Mouse (Mus musculus) testis, adult 2 months (tissue): ENCODE measurements around the gene Sptssa. TPM values are rescaled to one million over a fixed set of nuclear protein-coding genes. Genes with fewer than 3 reads are reported as not detected.

Experiments used
- H3K27ac ChIP-seq: fragments of 200-500 bp; 2 replicates; pipeline ENCODE4 v1.5.1; 2012; ENCODE audit warnings: low read depth, low read length; ENCODE audit not compliant: control insufficient read depth, insufficient read depth
- H3K27me3 ChIP-seq: fragments of 200-500 bp; 2 replicates; pipeline ENCODE4 v1.6.1; 2012; ENCODE audit warnings: mild to moderate bottlenecking, low read length, moderate library complexity; ENCODE audit not compliant: control insufficient read depth, insufficient read depth
- H3K36me3 ChIP-seq: fragments of 200-500 bp; 2 replicates; pipeline ENCODE4 v1.6.1; 2012; ENCODE audit warnings: mild to moderate bottlenecking, low read length; ENCODE audit not compliant: control insufficient read depth, insufficient read depth
- H3K4me1 ChIP-seq: fragments of 200-500 bp; 2 replicates; pipeline ENCODE4 v1.6.1; 2012; ENCODE audit warnings: low read length; ENCODE audit not compliant: control insufficient read depth, insufficient read depth
- H3K4me3 ChIP-seq: fragments of 200-500 bp; 2 replicates; pipeline ENCODE4 v1.5.1; 2012; ENCODE audit warnings: low read depth, mild to moderate bottlenecking, low read length, moderate library complexity, mixed read lengths; ENCODE audit not compliant: control insufficient read depth
- CTCF ChIP-seq: fragments of 200-500 bp; IDR thresholded peaks from 2 replicates; pipeline ENCODE4 v1.5.1; 2012; ENCODE audit warnings: low read depth, mild to moderate bottlenecking, inconsistent platforms, low read length, moderate library complexity; ENCODE audit not compliant: control insufficient read depth, insufficient read depth, insufficient replicate concordance
- POLR2A ChIP-seq: fragments of 200-500 bp; IDR thresholded peaks from 2 replicates; pipeline ENCODE4 v1.6.1; 2012; ENCODE audit warnings: low read depth, mild to moderate bottlenecking, inconsistent platforms, low read length, moderate library complexity; ENCODE audit not compliant: control insufficient read depth
- polyA plus RNA-seq: library from polyadenylated mRNA; depleted of rRNA; stranded (reverse); fragments of >200 nt; gene quantifications from 2 replicates; pipeline ENCODE4 v1.2.3, GENCODE M21; 2012; rRNA removed

Gene Sptssa
- polyA plus RNA-seq, 1 experiment, result 25.1 TPM

- TF ChIP-seq POLR2A, result no peak
- no peak for TF ChIP-seq CTCF
- Histone ChIP-seq H3K4me1 (peaks cover 2% of the 10 kb centered on the region; the same call in 1 of the 2 replicates), H3K36me3 (no peaks in the 10 kb centered on the region), H3K27me3 (no peaks in the 10 kb centered on the region), H3K27ac (no peak overlapping the region), H3K4me3 (no peak overlapping the region)
Observed at GRCm38 (mm10) chr12:54605203-54605602, 51.2 kb downstream of the Sptssa start.

- no peak for TF ChIP-seq POLR2A
- TF ChIP-seq CTCF, result no peak
- no peaks in the 10 kb centered on the region for H3K27me3 ChIP-seq
Observed at GRCm38 (mm10) chr12:54603542-54604167, 52.7 kb downstream of the Sptssa start.

GRCm38 (mm10) chr12:54600482-54600881, 55.9 kb downstream of the Sptssa start:
- no peaks in the 10 kb centered on the region; the same call in 1 of the 2 replicates for H3K4me1 ChIP-seq
- TF ChIP-seq CTCF (no peak), POLR2A (no peak)
- no peak overlapping the region for H3K4me3 ChIP-seq
- H3K27ac ChIP-seq, result no peak overlapping the region
- no peaks in the 10 kb centered on the region for H3K36me3 ChIP-seq
- no peaks in the 10 kb centered on the region for H3K27me3 ChIP-seq

More at GRCm38 (mm10) chr12:54603542-54604167, 52.7 kb downstream of the Sptssa start:
- Histone ChIP-seq H3K36me3 (no peaks in the 10 kb centered on the region), H3K27ac (no peak overlapping the region), H3K4me1 (no peaks in the 10 kb centered on the region; the same call in 1 of the 2 replicates), H3K4me3 (no peak overlapping the region)

- Histone ChIP-seq H3K36me3 (no peaks in the 10 kb centered on the region), H3K27ac (no peak overlapping the region), H3K4me3 (no peak overlapping the region), H3K4me1 (no peaks in the 10 kb centered on the region; the same call in 1 of the 2 replicates), H3K27me3 (no peaks in the 10 kb centered on the region)
- no peak for TF ChIP-seq POLR2A
- TF ChIP-seq CTCF, result no peak
Observed at GRCm38 (mm10) chr12:54598358-54598757, 58.0 kb downstream of the Sptssa start.

GRCm38 (mm10) chr12:54596715-54597114, 59.7 kb downstream of the Sptssa start:
- H3K36me3 ChIP-seq, result no peaks in the 10 kb centered on the region
- no peak overlapping the region for H3K4me3 ChIP-seq
- no peaks in the 10 kb centered on the region; the same call in 1 of the 2 replicates for H3K4me1 ChIP-seq
- TF ChIP-seq CTCF, result no peak
- no peak for TF ChIP-seq POLR2A
- no peak overlapping the region for H3K27ac ChIP-seq
- no peaks in the 10 kb centered on the region for H3K27me3 ChIP-seq

Other genes with a start within 250 kb of the Sptssa start
- 29.2 and 40.3 TPM in 2 replicates for gene Eapp, start 39.3 kb upstream of the Sptssa start, polyA plus RNA-seq
- 8.5 and 9.7 TPM in 2 replicates for gene Snx6, start 139.1 kb upstream of the Sptssa start, polyA plus RNA-seq
- gene Cfl2, start 206.3 kb upstream of the Sptssa start, polyA plus RNA-seq, result 34.9 and 60.3 TPM in 2 replicates